Mouse (Mus musculus) hindbrain, embryonic 14.5 days (tissue): ENCODE measurements around the gene Fes. TPM values are rescaled to one million over a fixed set of nuclear protein-coding genes. Genes with fewer than 3 reads are reported as not detected.

ENCODE experiments used
- ATAC-seq: fragments of 200-750 bp; cut with Nextera tagmentation; 2 replicates; pipeline ENCODE4 v1.8.0; 2017; ENCODE audit warnings: moderate number of reproducible peaks, mild to moderate bottlenecking, moderate TSS enrichment, moderate library complexity; ENCODE audit not compliant: low FRiP score
- DNase-seq: peaks from one replicate; pipeline ENCODE4 v3.0.0-alpha.2; 2015; ENCODE audit warnings: low spot score
- H3K27ac ChIP-seq: fragments of 300-500 bp; sonication (generic); 2 replicates; pipeline ENCODE4 v1.5.1; 2014; ENCODE audit warnings: mild to moderate bottlenecking, moderate library complexity
- H3K27me3 ChIP-seq: fragments of 300-500 bp; sonication (generic); 2 replicates; pipeline ENCODE4 v1.6.1; 2014; ENCODE audit warnings: mild to moderate bottlenecking, low read length, mixed read lengths; ENCODE audit not compliant: control insufficient read depth, insufficient read depth
- H3K36me3 ChIP-seq: fragments of 300-500 bp; sonication (generic); replicated peaks from 2 replicates; pipeline ENCODE4 v1.6.1; 2014; ENCODE audit not compliant: control insufficient read depth, insufficient read depth
- H3K4me1 ChIP-seq: fragments of 300-500 bp; sonication (generic); replicated peaks from 2 replicates; pipeline ENCODE4 v1.6.1; 2014; ENCODE audit warnings: antibody characterized with exemption, low read length, mixed read lengths; ENCODE audit not compliant: control insufficient read depth, insufficient read depth
- H3K4me2 ChIP-seq: fragments of 300-500 bp; sonication (generic); replicated peaks from 2 replicates; pipeline ENCODE4 v1.6.1; 2014; ENCODE audit warnings: mild to moderate bottlenecking, moderate library complexity
- H3K4me3 ChIP-seq: fragments of 300-500 bp; sonication (generic); replicated peaks from 2 replicates; pipeline ENCODE4 v1.5.1; 2014; ENCODE audit warnings: mild to moderate bottlenecking, low read length
- H3K9ac ChIP-seq: fragments of 300-500 bp; sonication (generic); 2 replicates; pipeline ENCODE4 v1.6.1; 2014
- H3K9me3 ChIP-seq: fragments of 300-500 bp; sonication (generic); 2 replicates; pipeline ENCODE4 v1.6.1; 2016; ENCODE audit warnings: low read length; ENCODE audit not compliant: control insufficient read depth
- WGBS: fragments of 180-500 bp; shearing (Covaris S2); extraction: QIAGEN DNeasy Blood & Tissue Kit; methylation state at CpG from one replicate; pipeline ENCODE4 v1.1.7; 2014; 5-methylcytosine and 5-hydroxymethylcytosine counted together
- polyA plus RNA-seq: library from polyadenylated mRNA; unstranded; fragments of >200 nt; fragmentation: Nextera tagmentation; extraction: Ambion mirVana; gene quantifications from 2 replicates; pipeline ENCODE4 v1.2.1, GENCODE M21; 2014

Gene Fes
- polyA plus RNA-seq, 1 experiment from 2014 or later = 4.6 TPM

DNA sequence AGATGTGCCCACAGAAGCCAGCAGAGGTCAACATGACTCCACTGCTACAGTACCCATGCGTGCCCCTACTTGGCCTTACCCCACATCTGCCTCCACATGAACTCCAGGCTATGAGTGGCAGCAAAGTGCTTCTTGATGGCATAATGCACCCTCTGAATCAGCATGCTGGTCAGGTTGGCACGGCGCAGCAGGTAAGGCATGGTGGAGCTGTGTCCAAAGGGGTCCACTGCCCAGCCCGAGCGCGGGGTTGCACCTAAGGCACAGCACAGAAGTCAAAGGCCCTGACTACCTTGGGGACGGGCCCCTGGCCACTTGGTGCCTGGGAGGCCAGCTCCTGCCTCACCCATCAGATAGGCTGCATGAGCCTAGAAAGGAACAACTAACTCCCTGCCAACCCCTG, 20.5 kb downstream of the Fes start:
- 97% methylated on average over 7 of the region's 7 CpGs for WGBS
- DNase-seq (no peak), ATAC-seq (no peak)
- Histone ChIP-seq H3K36me3 (peaks cover 64% of the 10 kb centered on the region), H3K9ac (no peak overlapping the region), H3K9me3 (no peaks in the 10 kb centered on the region), H3K4me3 (no peak overlapping the region), H3K4me1 (peaks cover 16% of the 10 kb centered on the region), H3K27me3 (no peaks in the 10 kb centered on the region), H3K27ac (no peak overlapping the region), H3K4me2 (no peak overlapping the region)

- no peak overlapping the region for H3K9ac ChIP-seq
- no peak overlapping the region for H3K4me2 ChIP-seq
- H3K27me3 ChIP-seq = no peaks in the 10 kb centered on the region
- WGBS = 89% methylated on average over 2 of the region's 2 CpGs
- H3K4me3 ChIP-seq = no peak overlapping the region
- H3K36me3 ChIP-seq = peaks cover 79% of the 10 kb centered on the region
- DNase-seq = no peak
- H3K9me3 ChIP-seq = no peaks in the 10 kb centered on the region
- H3K4me1 ChIP-seq = peaks cover 16% of the 10 kb centered on the region
- no peak overlapping the region for H3K27ac ChIP-seq
- no peak for ATAC-seq
Measured at GRCm38 (mm10) chr7:80365759-80366158, 22.0 kb downstream of the Fes start.

GRCm38 (mm10) chr7:80360435-80360834, 27.3 kb downstream of the Fes start:
- 78% methylated on average over 3 of the region's 3 CpGs for WGBS
- H3K27me3 ChIP-seq = no peaks in the 10 kb centered on the region
- H3K9me3 ChIP-seq = no peaks in the 10 kb centered on the region
- ATAC-seq (no peak), DNase-seq (no peak)
- H3K4me3 ChIP-seq = no peak overlapping the region
- H3K4me2 ChIP-seq = no peak overlapping the region
- no peaks in the 10 kb centered on the region for H3K4me1 ChIP-seq
- no peak overlapping the region for H3K9ac ChIP-seq
- H3K36me3 ChIP-seq = peaks cover 98% of the 10 kb centered on the region
- no peak overlapping the region for H3K27ac ChIP-seq

DNA sequence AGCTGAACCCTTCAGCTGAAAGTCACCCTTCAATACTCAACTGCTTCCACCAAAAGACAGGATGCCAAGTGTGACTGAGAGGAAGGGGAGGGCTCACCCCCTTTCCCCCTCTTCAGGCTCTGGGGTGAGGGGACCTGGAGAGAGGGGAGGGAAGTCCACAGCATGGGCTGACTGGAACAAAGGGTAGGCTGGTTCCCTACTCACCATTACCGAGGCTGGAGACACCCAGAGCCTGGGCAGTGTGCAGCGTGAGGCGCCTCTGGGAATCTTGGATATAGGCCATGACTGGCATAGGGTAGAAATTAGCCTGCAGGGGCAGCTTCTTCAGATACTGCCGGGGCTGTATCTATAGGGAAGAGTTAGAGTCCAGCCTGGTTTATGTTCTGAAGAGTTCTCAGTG, 29.7 kb downstream of the Fes start:
- Histone ChIP-seq H3K9me3 (no peaks in the 10 kb centered on the region), H3K9ac (no peak overlapping the region), H3K27ac (no peak overlapping the region; the same call in 1 of the 2 replicates), H3K4me1 (no peaks in the 10 kb centered on the region), H3K4me2 (no peak overlapping the region), H3K27me3 (no peaks in the 10 kb centered on the region), H3K36me3 (peaks cover 92% of the 10 kb centered on the region), H3K4me3 (no peak overlapping the region)
- ATAC-seq (no peak), DNase-seq (no peak)
- WGBS = 57% methylated on average over 4 of the region's 4 CpGs

DNA sequence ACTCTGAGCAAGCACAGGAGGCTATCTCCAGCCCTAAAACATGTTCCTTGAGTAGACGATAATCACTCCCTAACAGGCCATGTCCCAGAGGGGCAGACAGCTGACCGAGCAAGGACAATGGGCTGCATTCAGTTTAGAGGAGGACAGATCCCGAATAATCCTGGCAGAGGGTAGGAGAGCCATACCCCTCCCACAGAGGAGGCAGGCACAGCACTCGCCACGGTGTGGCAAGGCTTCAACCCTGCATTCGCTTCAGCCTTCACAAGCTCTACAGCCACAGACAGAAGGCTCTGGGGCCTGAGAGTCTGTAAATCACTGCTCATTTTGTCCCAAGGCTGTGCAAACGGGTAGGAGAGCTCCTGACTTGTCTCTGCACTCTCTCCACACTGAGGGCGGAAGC, 30.6 kb downstream of the Fes start:
- H3K4me3 ChIP-seq = no peak overlapping the region
- no peak overlapping the region for H3K27ac ChIP-seq
- no peaks in the 10 kb centered on the region for H3K27me3 ChIP-seq
- H3K4me2 ChIP-seq = no peak overlapping the region
- H3K36me3 ChIP-seq = peaks cover 92% of the 10 kb centered on the region
- no peaks in the 10 kb centered on the region for H3K4me1 ChIP-seq
- H3K9ac ChIP-seq = no peak overlapping the region
- DNase-seq (no peak), ATAC-seq (no peak)
- no peaks in the 10 kb centered on the region for H3K9me3 ChIP-seq
- WGBS = 24% methylated on average over 8 of the region's 8 CpGs

DNA sequence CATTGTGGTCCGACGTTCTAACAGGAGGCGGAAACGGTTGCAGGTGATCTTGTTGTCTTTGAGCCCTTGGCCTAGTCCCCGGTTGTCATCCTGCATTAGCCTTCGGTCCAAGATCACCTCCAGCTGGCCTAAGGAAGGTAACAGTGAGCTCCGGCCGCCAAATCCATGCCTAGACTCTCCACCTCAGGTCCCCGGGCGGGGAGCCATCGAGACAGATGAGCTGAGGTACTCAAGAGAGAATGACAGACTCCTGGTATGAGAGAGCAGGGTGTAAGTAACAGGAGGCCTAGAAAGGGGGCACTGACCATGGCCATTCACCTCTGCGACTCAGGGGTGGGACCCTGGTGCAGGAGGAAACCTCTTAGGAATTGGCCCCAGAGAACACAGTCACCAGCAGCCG, 31.4 kb downstream of the Fes start:
- ATAC-seq = no peak
- Histone ChIP-seq H3K9me3 (no peaks in the 10 kb centered on the region), H3K36me3 (peaks cover 90% of the 10 kb centered on the region), H3K9ac (no peak overlapping the region), H3K4me2 (no peak overlapping the region), H3K27me3 (no peaks in the 10 kb centered on the region), H3K4me1 (no peaks in the 10 kb centered on the region), H3K27ac (no peak overlapping the region), H3K4me3 (no peak overlapping the region)
- 89% methylated on average over 13 of the region's 13 CpGs for WGBS
- no peak for DNase-seq

GRCm38 (mm10) chr7:80352920-80353319, 34.8 kb downstream of the Fes start:
- Histone ChIP-seq H3K27ac (no peak overlapping the region), H3K4me3 (no peak overlapping the region), H3K9me3 (no peaks in the 10 kb centered on the region), H3K4me2 (no peak overlapping the region), H3K9ac (no peak overlapping the region), H3K4me1 (no peaks in the 10 kb centered on the region), H3K27me3 (no peaks in the 10 kb centered on the region), H3K36me3 (peaks cover 73% of the 10 kb centered on the region)
- WGBS = 95% methylated on average over 8 of the region's 8 CpGs
- DNase-seq = no peak
- ATAC-seq = no peak

- no peaks in the 10 kb centered on the region for H3K4me1 ChIP-seq
- no peaks in the 10 kb centered on the region for H3K9me3 ChIP-seq
- no peak overlapping the region for H3K9ac ChIP-seq
- H3K27ac ChIP-seq = no peak overlapping the region
- 73% methylated on average over 2 of the region's 2 CpGs for WGBS
- peaks cover 53% of the 10 kb centered on the region for H3K36me3 ChIP-seq
- H3K4me3 ChIP-seq = no peak overlapping the region
- no peaks in the 10 kb centered on the region for H3K27me3 ChIP-seq
- no peak overlapping the region for H3K4me2 ChIP-seq
- ATAC-seq (no peak), DNase-seq (no peak)
Measured at GRCm38 (mm10) chr7:80350808-80351207, 36.9 kb downstream of the Fes start.

DNA sequence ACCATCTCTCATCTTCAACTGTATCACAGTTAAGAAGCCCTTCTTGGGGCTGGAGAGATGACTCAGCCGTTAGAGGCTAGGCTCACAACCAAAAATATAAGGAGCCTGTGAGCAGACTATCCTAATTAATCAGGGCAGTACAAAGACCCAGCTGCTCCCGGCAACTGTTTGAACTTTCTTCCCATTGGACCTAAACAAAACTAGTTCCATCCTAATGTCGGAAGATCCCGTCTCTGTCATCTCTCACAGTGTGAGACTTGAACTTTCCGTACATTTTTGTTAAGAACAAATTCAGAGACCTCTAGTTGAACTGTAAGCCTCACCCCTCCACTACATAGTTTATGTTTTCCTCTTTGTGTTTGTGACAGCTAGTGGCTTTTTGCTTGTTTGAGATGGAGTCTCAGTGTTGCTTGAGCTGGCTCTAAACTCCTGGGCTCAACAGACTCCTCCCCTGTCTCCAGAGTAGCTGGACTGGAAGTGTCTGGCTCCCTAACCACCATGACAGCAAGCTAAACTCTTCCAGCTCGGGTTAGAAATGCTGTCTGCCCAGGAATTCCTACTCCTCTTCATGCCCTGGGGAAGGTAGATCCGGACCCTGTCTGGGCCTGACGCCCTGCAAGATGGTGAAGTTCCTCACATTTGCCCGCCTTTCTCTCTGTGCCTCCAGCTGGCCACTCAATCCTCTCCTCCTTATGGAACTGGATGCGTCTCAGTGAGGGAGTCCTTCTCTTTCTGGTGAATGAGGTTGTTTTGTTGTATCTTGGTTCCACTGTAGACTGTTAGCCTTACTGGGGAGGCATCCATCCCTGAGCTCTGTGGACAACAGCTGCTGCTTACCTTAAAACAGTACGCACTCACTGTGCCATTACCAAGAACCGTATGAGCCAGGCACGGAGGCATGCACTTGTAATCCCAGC, 39.8 kb downstream of the Fes start:
- Histone ChIP-seq H3K4me2 (no peak overlapping the region), H3K4me1 (peaks cover 7% of the 10 kb centered on the region), H3K9me3 (no peaks in the 10 kb centered on the region), H3K27ac (no peak overlapping the region), H3K9ac (no peak overlapping the region), H3K27me3 (no peaks in the 10 kb centered on the region), H3K4me3 (no peak overlapping the region), H3K36me3 (peaks cover 30% of the 10 kb centered on the region)
- no peak for ATAC-seq
- DNase-seq = no peak
- 72% methylated on average over 13 of the region's 13 CpGs for WGBS
